Mouse (Mus musculus) kidney, postnatal 10 days (tissue): ENCODE data around the gene Pde4dip.

Experiments used
- DNase-seq: peaks from one replicate; pipeline ENCODE4 v3.0.0; 2021; ENCODE audit warnings: mixed read lengths

The Pde4dip gene

DNA sequence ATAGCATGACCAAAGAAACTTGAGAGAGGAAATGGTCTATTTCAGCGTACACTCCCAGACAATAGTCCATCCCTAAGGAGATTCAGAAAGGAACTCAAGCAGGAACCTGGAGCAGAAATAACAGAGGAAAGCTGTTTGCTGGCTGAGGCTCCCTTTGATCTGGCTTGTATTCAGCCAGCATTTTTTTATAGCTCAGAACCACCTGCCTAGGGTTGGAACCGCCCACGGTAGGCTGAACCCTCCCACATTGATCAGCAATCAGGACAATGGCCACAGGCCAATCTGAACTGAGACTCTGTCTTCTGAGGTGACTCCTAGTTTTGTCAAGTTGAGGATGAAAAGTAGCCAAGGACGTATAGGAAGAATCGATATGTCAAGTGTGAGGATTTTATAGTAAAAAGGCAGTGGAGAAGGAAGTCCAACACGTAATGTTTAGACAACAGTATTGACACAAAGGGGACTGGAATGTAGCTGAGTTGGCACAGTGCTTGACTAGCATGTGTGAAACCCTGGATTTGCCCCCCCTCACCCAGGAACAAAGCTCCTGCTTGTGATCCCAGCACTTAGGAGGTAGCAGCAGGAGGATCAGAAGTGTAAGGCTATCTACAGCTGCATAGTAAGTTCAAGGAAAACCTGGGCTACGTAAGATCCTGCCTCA lies 44.2 kb downstream of the Pde4dip start:
- DNase-seq: no peak

GRCm38 (mm10) chr3:97842641-97843040 lies 45.9 kb downstream of the Pde4dip start:
- no peak for DNase-seq

DNA sequence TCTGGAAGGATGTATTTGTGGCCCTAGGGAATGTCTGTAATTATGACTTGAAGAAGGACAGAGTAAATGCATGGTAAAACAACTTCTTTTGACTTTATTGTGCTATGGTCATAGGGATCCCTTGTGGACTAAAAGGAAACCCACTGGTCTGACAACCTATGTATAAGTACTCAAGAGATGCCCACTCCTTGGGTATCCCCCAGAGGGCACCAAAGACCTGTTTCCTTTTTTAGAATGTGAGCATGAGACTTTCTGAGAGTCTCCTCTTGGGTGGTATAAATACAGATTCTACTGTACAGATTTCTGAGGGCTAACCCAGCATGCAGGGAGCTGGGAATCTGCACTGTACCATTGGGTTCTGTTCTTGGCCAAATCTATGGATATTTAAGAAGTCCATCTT lies 48.1 kb downstream of the Pde4dip start:
- DNase-seq: no peak

GRCm38 (mm10) chr3:97835888-97836287 lies 52.6 kb downstream of the Pde4dip start:
- no peak for DNase-seq

- no peak for DNase-seq
Observed at GRCm38 (mm10) chr3:97834625-97835024, 53.9 kb downstream of the Pde4dip start.

GRCm38 (mm10) chr3:97831564-97832320 lies 56.8 kb downstream of the Pde4dip start:
- DNase-seq: no peak

DNA sequence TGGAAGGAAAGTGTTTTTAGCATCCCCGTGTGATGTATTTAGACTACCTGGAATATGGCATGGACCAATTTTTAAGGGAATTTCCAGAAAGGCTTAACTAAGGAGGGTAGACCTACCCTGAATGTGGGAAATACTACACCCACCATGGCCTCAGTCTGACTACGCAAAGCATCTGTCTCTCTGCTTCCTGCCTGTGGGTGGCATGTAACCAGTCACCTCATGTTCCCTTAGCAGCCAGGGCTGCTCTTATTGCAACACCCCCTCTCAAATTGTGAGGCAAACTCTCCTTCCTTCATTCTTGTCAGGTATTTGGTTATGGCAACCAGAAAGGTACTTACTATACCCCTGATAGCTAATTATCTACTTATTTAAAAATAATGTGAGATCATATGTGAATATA lies 57.9 kb downstream of the Pde4dip start:
- no peak for DNase-seq

DNA sequence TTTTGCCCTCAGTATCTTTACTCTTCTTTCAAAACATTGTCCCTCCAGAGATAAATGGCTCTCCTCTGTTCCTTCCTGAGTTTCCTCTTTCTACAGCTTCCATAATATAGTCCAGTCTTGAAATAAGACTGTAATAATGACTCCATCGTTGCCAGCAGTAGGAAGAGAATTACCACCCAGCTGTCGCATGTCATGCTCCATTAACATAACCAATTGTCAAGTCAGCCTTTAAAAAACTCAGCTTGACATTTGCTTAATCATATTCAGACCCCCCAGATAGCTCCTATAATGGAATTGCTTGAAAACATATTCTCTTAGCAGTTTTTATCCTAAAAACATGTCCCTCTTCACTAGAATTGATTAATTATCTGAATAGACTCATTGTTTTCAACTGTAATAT lies 58.4 kb downstream of the Pde4dip start:
- DNase-seq: no peak

GRCm38 (mm10) chr3:97828286-97828685 lies 60.2 kb downstream of the Pde4dip start:
- DNase-seq: no peak

GRCm38 (mm10) chr3:97825246-97825645 lies 63.3 kb downstream of the Pde4dip start:
- no peak for DNase-seq

- peak; percentile 25 for DNase-seq
Observed at GRCm38 (mm10) chr3:97824744-97825143, 63.8 kb downstream of the Pde4dip start.

DNA sequence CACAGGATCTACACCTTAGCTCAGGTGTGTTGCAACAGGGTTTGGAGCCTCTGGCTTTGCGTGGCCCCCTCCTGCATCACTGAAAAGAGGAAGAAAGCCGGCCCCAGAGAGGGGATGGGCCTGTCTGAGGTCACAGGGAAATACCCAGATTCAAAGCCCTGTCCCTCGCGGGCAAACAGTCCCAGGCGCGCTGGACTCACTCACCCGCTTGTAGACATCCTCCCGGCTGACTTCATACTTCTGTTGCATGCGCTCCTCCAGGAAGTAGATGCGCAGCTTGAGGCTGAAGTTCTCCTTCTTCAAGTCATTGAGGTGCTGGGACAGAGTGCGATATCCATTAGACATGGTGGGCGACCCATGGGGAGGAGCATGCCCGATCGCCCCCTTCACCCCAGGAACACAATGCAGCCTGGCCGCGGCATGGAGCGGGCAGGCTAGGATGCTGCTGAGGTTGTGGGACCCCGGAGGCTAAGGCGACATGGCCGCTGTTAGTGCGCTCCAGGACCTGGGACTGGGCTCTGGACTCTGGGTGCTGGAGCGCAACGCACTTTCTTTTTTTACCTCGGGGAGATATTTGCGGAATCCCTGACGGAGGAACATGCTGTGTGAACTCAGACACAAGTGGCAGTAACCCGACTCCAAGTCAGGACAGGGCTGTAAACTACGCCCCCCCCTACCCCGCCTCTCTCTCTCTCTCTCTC lies 64.3 kb downstream of the Pde4dip start:
- peak; percentile 51 for DNase-seq

- DNase-seq: no peak
Observed at GRCm38 (mm10) chr3:97823438-97823837, 65.1 kb downstream of the Pde4dip start.

DNA sequence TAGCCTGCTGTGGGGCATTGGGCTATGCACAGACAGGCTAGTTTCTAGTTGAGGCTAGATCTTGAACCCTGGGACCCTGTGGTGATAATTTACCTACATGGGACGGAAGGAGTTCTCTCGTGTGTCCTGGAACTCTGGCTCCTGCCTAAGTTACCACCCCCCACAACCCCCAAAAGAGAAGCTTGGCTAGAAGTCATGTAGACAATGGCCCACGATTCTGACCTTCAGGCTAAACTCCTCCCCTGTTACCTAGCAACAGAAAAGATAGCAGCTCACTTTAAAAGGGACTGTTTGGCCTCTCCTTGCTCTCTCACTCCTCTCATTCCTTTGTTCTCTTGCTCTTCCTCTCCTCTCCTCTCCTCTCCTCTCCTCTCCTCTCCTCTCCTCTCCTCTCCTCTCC lies 69.5 kb downstream of the Pde4dip start:
- DNase-seq: no peak

DNA sequence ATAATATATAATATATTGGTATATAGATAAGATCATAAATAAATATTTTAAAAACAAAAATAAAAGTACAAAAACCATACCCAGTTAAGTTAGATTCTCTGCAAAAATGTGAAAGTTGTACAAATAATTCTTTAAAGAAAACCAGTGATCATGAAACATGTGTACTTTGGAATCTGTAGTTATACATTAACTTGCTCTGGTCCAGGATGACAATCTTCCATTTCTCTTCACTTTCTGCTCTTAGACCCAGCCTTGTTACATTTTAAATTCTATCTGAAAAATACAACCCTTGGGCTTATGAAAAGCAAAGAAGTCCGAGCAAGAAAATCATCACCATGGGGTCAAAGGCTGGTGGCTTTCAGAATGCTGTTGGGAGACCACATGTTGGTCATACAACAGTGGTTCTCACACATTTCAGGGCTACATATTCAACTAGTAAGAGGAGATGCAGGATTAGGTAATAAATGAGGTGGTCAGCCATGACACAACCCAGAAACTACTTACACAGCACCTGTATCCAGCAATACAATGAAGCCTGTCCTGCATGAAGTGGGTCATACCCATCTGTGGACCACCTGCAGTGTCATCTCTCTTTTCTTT lies 70.0 kb downstream of the Pde4dip start:
- DNase-seq: peak; percentile 16

DNA sequence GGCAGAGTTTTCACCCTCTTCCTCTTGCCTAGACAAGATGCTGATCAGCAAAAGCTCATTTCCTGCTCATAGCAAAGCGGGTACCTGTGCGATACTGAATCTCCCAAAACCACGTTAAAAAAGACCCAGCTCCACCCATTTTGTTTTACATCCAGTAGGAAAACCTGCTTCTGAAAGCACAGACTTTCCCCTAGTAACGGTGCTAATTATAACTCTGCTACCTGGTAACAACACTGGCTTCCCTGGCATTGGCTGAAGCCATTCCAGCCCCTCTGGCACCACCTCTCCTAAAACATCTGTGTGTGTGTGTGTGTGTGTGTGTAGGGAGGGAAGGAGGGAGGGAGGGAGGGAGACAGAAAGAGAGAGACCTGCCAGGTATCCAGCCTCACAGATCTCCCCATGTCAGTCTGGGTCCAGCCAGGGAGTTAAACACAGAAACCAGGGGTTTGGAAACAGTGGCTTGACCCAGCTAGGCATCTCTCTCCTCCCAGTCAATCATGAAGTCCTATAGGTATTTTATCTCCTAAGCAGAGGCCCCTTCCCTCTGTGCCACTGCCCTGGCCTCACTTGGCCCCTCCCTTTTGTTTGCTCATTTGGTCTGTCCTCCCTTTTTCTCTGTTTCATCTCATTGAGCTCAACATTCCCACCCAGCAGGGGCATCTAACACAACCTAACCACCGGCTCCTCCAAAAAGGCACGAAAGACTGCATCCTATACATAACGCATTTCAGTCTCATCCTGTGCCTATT lies 76.7 kb downstream of the Pde4dip start:
- DNase-seq: peak; percentile 23

DNA sequence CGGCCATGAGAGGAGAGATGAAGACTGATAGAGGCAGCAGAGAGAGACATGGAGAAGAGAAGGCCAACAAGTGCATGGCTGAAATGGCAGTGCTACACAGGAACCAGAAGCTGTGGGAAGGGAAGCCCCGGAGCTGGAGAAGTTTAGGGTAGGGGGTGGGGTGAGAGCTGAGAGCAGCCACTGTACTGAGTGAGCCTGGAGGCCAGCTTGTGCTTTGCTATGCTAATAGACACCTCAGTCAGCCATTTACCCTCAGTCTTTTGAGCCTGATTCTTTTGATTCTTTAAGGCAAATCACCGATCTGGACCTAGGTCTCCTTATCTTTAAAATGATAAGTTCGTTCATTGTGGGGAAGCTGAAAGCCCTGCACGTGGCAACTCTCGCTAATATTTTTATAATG lies 77.3 kb downstream of the Pde4dip start:
- DNase-seq: no peak

DNA sequence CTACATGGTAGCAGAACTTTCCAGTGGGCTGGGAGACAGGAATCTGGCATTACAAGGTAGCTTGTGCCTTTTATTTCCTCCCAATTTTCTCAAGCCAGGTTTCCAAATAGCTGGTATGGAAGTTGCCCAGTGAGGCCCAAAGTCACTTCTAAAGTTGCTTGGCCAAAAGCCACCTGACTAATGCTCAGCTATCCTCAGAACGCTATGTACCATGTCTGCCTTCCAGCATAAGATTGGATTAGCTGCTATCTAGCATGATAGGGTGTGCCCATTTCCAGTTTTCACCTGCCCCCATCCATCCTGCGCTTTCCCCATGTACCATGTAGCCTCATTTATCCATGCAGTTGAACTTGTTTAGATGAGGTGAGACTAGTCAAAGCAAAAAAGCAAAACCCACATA lies 78.2 kb downstream of the Pde4dip start:
- DNase-seq: no peak

GRCm38 (mm10) chr3:97805559-97805958 lies 82.9 kb downstream of the Pde4dip start:
- no peak for DNase-seq

DNA sequence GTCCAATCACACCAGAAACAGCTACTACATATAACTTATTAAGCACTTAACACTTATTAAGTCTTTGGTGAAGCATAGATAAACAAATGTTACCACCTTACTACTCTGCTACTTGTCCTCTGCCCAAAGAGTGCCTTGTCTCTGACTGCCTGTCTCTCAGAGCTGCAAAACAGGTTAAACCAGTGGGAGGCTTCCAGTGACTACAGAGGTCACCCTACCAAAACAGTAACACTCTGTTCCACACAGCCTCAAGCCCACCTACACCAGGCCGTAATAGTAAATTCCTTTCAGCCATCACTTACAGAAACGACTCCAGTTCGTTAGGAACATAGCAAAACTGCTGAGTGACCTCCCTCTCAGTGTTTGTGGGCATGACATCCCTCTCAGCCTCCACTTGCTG lies 84.8 kb downstream of the Pde4dip start:
- DNase-seq: no peak

DNA sequence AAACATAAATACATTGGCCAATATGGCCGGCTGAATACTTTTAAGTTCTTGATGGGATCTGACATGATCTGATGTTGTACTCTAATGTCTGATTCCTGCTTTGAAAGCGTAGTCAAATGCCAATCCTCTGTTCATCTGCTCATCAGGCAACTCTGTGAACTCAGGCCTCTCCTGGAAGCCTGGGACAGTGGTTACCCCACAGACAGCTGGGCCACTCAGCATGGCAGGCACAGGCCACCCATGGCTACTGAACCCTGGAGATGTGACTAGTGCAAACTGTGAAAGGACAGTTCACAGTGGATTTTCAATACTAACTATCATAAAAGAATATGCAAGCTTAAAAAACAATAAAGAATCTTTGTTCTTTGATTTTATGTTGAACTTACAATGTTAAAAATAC lies 85.6 kb downstream of the Pde4dip start:
- DNase-seq: no peak

- no peak for DNase-seq
Observed at GRCm38 (mm10) chr3:97802297-97802696, 86.2 kb downstream of the Pde4dip start.

GRCm38 (mm10) chr3:97801178-97801699 lies 87.3 kb downstream of the Pde4dip start:
- DNase-seq: no peak
